Mouse (Mus musculus): ENCODE data around the gene Tdrd5. TPM values are rescaled to one million over a fixed set of nuclear protein-coding genes. Genes with fewer than 3 reads are reported as not detected.
"Not testable (repeated sequence)": the region's sequence is repeated elsewhere in the genome, so short reads cannot be mapped to it uniquely, and the experiment has no call there.

Tdrd5 gene
- polyA plus RNA-seq, 1 experiment: 0.72 TPM

GRCm38 (mm10) chr1:156290016-156290415 lies 13.4 kb downstream of the Tdrd5 start:
- no peak for TF ChIP-seq POLR2A (IDR thresholded peaks at IDR 0.05; ENCODE audit: low read depth, low read length)
- no peak for TF ChIP-seq CTCF (IDR thresholded peaks at IDR 0.05; ENCODE audit: borderline replicate concordance, insufficient read depth, low read length)
- Histone ChIP-seq H3K4me3 (ENCODE audit: insufficient read depth, low read length) (no peak overlapping the region), H3K27ac (ENCODE audit: insufficient read depth, low read length) (no peak overlapping the region), H3K4me1 (ENCODE audit: control insufficient read depth, insufficient read depth, low read length) (no peaks in the 10 kb centered on the region)

DNA sequence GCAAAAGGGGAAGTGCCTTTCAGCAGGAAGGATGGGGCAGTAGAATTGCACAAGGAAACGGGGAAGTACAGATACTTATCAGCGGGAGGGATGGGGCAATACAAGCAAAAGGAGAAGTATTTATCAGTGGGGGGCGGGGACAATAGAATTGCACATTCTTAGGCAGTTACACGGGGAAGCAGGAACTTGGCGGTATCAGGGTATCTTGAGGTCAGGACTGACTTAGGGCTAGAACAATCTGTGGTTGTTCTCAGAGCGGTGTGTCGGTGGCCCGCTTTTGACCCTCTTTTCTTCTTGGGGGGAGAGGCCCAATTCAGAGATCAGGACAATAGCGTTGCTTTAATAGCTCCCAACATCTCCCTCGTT lies 14.3 kb downstream of the Tdrd5 start:
- H3K27ac ChIP-seq (ENCODE audit: insufficient read depth, low read length); H3K4me3 ChIP-seq (ENCODE audit: insufficient read depth, low read length); H3K4me1 ChIP-seq (ENCODE audit: control insufficient read depth, insufficient read depth, low read length): not testable (repeated sequence)

DNA sequence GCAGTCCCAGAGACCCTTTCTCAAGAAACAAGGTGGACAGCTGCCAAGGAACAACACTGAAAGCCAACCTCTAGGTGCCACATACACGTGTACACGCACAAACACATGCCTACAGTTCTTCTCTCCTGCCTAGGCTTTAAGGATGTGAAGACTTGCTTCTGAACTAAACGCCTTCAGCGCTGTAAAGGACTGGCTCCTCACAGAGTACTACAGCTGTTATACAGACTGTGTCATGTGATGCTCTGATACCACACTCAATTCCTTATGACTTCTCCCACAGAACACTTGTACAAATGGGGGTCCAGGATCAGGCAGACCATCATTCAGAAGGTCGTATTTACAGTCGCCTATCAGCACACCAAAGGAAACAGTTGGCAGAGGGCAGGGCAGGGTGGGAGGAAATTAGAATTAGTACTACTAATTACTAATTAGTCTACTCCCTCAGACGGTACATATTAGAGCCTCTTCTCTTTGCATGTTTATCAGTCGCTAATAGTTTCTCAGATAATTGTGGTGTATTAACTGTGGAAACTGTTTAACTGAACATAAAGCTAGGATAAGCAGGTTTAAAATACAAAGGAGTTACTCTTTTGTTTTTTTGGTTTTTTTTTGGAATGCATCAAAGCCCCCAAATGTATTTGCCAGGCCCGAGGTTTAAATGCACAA lies 14.8 kb downstream of the Tdrd5 start:
- Histone ChIP-seq H3K4me1 (ENCODE audit: control insufficient read depth, insufficient read depth, low read length) (no peaks in the 10 kb centered on the region), H3K4me3 (ENCODE audit: insufficient read depth, low read length) (no peak overlapping the region), H3K27ac (ENCODE audit: insufficient read depth, low read length) (no peak overlapping the region)
- TF ChIP-seq CTCF (IDR thresholded peaks at IDR 0.05; ENCODE audit: borderline replicate concordance, insufficient read depth, low read length) (no peak), POLR2A (IDR thresholded peaks at IDR 0.05; ENCODE audit: low read depth, low read length) (no peak)

DNA sequence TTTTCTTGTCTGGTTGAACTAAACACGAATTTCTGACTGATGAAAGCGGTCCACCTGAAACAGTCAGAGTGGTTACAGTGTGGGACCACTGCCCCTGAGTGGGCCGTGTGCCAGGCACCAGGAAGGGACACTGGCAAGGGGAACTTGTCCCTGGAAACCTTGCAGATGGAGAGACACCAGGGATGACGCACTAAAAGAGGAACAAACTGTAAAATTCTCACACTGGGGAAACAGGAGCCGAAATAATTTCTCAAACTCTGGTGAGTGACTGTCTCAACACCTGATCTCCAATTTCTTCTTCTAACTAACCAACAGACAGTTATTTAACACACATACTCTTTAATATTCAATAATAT lies 17.9 kb downstream of the Tdrd5 start:
- Histone ChIP-seq H3K4me1 (ENCODE audit: control insufficient read depth, insufficient read depth, low read length) (no peaks in the 10 kb centered on the region), H3K4me3 (ENCODE audit: insufficient read depth, low read length) (no peak overlapping the region), H3K27ac (ENCODE audit: insufficient read depth, low read length) (no peak overlapping the region)
- TF ChIP-seq CTCF (IDR thresholded peaks at IDR 0.05; ENCODE audit: borderline replicate concordance, insufficient read depth, low read length) (no peak), POLR2A (IDR thresholded peaks at IDR 0.05; ENCODE audit: low read depth, low read length) (no peak)

DNA sequence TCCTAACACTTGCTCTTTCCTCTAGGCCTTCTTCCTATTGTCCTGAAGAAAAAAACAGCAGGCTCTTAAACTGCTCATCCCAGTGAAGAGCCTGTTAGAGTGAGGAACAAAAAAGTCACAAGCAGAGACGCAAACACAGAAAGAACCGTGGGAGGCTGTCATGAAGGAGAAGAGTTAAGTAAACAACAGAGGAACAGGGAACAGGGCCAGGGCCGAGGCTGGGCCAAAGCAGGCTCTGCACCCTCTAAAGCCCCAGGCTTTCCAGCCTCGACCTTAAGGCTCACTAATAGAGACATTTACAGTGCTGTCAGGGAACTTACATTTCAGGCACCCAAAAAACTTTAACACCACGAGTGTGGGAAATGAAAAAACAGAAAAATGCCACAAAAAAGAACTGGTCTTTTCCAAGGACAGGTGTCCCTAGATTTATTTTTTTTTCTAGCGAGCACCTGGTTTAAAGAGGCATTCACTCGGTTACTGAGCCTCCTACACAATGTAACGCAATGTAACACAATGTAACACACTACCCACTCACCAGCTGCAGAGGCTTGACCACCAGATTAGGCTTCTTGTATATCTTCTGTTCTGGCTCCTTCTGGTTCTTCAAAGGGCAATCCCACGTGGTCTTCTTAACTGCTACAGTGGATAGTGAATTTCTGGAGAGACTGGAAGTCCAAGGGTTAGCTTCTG lies 18.5 kb downstream of the Tdrd5 start:
- Histone ChIP-seq H3K27ac (ENCODE audit: insufficient read depth, low read length) (no peak overlapping the region), H3K4me1 (ENCODE audit: control insufficient read depth, insufficient read depth, low read length) (no peaks in the 10 kb centered on the region), H3K4me3 (ENCODE audit: insufficient read depth, low read length) (no peak overlapping the region)
- TF ChIP-seq CTCF (IDR thresholded peaks at IDR 0.05; ENCODE audit: borderline replicate concordance, insufficient read depth, low read length) (no peak), POLR2A (IDR thresholded peaks at IDR 0.05; ENCODE audit: low read depth, low read length) (no peak)

GRCm38 (mm10) chr1:156284207-156284606 lies 19.3 kb downstream of the Tdrd5 start:
- Histone ChIP-seq H3K27ac (ENCODE audit: insufficient read depth, low read length) (no peak overlapping the region), H3K4me1 (ENCODE audit: control insufficient read depth, insufficient read depth, low read length) (no peaks in the 10 kb centered on the region), H3K4me3 (ENCODE audit: insufficient read depth, low read length) (no peak overlapping the region)
- no peak for TF ChIP-seq CTCF (IDR thresholded peaks at IDR 0.05; ENCODE audit: borderline replicate concordance, insufficient read depth, low read length)
- no peak for TF ChIP-seq POLR2A (IDR thresholded peaks at IDR 0.05; ENCODE audit: low read depth, low read length)

DNA sequence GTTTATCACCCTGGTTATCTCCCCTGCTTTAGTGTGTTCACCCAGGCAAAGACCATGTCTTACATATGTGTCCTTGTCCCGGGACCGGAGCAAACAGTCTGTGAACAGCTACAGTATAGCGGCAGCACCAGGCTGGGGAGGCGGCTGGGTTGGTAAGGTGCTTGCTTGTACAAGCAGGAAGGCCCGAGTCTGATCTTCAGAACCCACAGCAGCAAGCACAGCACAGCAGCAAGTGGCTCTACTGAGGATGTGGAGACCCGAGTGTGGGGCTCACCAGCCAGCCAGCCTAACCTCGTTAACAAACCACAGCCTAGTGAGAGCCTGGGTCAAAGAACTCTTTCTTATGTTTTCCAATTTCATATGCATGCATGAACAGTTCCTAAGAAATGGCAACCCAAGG lies 23.3 kb downstream of the Tdrd5 start:
- no peak overlapping the region for H3K27ac ChIP-seq (ENCODE audit: insufficient read depth, low read length)
- no peaks in the 10 kb centered on the region for H3K4me1 ChIP-seq (ENCODE audit: control insufficient read depth, insufficient read depth, low read length)
- H3K4me3 ChIP-seq (ENCODE audit: insufficient read depth, low read length): no peak overlapping the region
- no peak for TF ChIP-seq POLR2A (IDR thresholded peaks at IDR 0.05; ENCODE audit: low read depth, low read length)
- TF ChIP-seq CTCF (IDR thresholded peaks at IDR 0.05; ENCODE audit: borderline replicate concordance, insufficient read depth, low read length): no peak

DNA sequence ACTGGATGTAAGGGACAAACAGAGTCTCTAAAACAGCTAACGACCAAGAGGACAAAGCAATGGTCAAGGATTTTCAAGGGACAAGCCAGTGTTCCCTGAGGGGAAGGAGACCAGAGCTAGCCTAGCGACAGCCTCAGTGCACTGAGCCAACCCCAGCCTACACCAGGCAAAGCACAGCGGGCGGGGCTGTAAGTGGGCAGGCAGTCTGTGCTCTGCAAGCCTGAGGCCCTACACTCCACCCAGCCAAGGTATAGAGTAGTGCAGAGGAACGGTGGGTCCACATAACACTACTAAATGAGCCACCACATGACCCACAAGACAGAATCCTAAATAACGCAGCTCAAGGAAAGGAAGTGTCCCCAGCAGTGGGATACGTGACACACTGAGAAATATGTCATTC lies 29.8 kb downstream of the Tdrd5 start:
- Histone ChIP-seq H3K27ac (ENCODE audit: insufficient read depth, low read length) (no peak overlapping the region), H3K4me1 (ENCODE audit: control insufficient read depth, insufficient read depth, low read length) (no peaks in the 10 kb centered on the region), H3K4me3 (ENCODE audit: insufficient read depth, low read length) (no peak overlapping the region)
- no peak for TF ChIP-seq POLR2A (IDR thresholded peaks at IDR 0.05; ENCODE audit: low read depth, low read length)
- TF ChIP-seq CTCF (IDR thresholded peaks at IDR 0.05; ENCODE audit: borderline replicate concordance, insufficient read depth, low read length): no peak

DNA sequence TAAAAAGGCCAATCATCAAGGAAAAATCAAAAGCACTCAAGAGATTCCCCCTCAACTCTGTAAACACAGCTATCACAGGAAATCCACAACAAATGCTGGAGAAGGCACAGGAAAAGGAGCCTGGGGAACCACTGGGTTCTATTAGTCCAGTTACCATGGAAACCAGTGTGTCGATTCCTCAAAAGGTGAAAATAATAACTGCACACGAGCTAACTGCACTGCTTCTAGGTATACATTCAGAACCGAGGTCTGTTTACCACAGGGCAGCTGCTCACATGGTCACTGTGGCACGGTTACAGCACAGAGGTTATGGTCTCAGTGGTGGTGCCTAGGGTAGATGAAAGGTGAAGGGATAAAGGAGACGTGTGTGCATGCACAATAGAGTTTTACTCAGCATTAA lies 31.8 kb downstream of the Tdrd5 start:
- TF ChIP-seq POLR2A (IDR thresholded peaks at IDR 0.05; ENCODE audit: low read depth, low read length): no peak
- TF ChIP-seq CTCF (IDR thresholded peaks at IDR 0.05; ENCODE audit: borderline replicate concordance, insufficient read depth, low read length): no peak
- no peak overlapping the region for H3K4me3 ChIP-seq (ENCODE audit: insufficient read depth, low read length)
- H3K4me1 ChIP-seq (ENCODE audit: control insufficient read depth, insufficient read depth, low read length): no peaks in the 10 kb centered on the region
- H3K27ac ChIP-seq (ENCODE audit: insufficient read depth, low read length): no peak overlapping the region

DNA sequence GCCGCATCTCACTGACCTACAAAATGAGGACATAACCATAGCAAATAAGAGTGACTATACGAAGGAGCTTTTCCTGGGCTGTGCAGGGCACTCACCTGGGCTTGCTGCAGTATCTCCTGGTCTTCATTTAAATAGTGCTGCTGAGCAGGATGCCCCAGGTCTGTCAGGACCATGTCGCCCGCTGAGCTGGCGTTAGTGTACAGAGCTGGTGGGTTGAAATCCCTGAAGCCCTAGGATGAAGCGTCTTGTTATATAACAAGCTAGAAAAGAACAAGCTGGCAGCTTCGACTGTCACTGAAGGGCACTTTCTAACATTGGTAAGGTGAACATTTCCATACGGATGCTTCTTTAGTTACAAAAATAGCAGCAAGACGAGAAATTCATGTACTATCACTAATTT lies 33.0 kb downstream of the Tdrd5 start:
- Histone ChIP-seq H3K27ac (ENCODE audit: insufficient read depth, low read length) (no peak overlapping the region), H3K4me1 (ENCODE audit: control insufficient read depth, insufficient read depth, low read length) (no peaks in the 10 kb centered on the region), H3K4me3 (ENCODE audit: insufficient read depth, low read length) (no peak overlapping the region)
- TF ChIP-seq POLR2A (IDR thresholded peaks at IDR 0.05; ENCODE audit: low read depth, low read length) (no peak), CTCF (IDR thresholded peaks at IDR 0.05; ENCODE audit: borderline replicate concordance, insufficient read depth, low read length) (no peak)

- H3K4me1 ChIP-seq (ENCODE audit: control insufficient read depth, insufficient read depth, low read length); H3K4me3 ChIP-seq (ENCODE audit: insufficient read depth, low read length); H3K27ac ChIP-seq (ENCODE audit: insufficient read depth, low read length): not testable (repeated sequence)
These were observed 34.9 kb downstream of the Tdrd5 start for GRCm38 (mm10) chr1:156268546-156268945.

All from embryonic fibroblast, embryonic 13.5 days (primary cell).